Mouse (Mus musculus) liver, adult 2 months (tissue): ENCODE measurements at regions not wholly inside any gene's neighbourhood (a gene's known extent, or its start where the extent isn't known, plus 50 kb on each side); places are given as distances from the start of the nearest gene placed in this dataset.

Source experiments
- CTCF ChIP-seq: fragments of 200-500 bp; IDR thresholded peaks from 2 replicates; pipeline ENCODE4 v1.5.1; 2011; ENCODE audit warnings: low read depth, low read length, control low read depth
- POLR2A ChIP-seq: fragments of 200-500 bp; IDR thresholded peaks from 2 replicates; pipeline ENCODE4 v1.6.1; 2011; ENCODE audit warnings: low read length, control low read depth; ENCODE audit not compliant: insufficient read depth; ENCODE audit errors: extremely low read depth

- TF ChIP-seq CTCF: no peak
- no peak for TF ChIP-seq POLR2A
Measured at GRCm38 (mm10) chr3:124849915-124850314, 269.0 kb upstream of the 1700003H04Rik start.
